Mouse (Mus musculus): ENCODE results near the gene Nrros.
"Not testable (repeated sequence)": the region's sequence is repeated elsewhere in the genome, so short reads cannot be mapped to it uniquely, and the experiment has no call there.

Nrros gene

GRCm38 (mm10) chr16:32115781-32116180 is 49.6 kb downstream of the Nrros start:
- no peak for DNase-seq (ENCODE audit: low spot score in 2 of 2)

GRCm38 (mm10) chr16:32114968-32115695 is 50.3 kb downstream of the Nrros start:
- DNase-seq (ENCODE audit: low spot score in 2 of 2) = peak; percentile 79 to 89

GRCm38 (mm10) chr16:32114406-32114805 is 51.0 kb downstream of the Nrros start:
- no peak for DNase-seq (ENCODE audit: low spot score in 2 of 2)

GRCm38 (mm10) chr16:32113541-32114218 is 51.7 kb downstream of the Nrros start:
- peak; percentile 80 to 83 for DNase-seq (ENCODE audit: low spot score in 2 of 2)

- no peak for DNase-seq (ENCODE audit: low spot score in 2 of 2)
These were observed 54.3 kb downstream of the Nrros start for GRCm38 (mm10) chr16:32110951-32111699.

- DNase-seq (ENCODE audit: low spot score in 2 of 2) = no peak
These were observed 56.8 kb downstream of the Nrros start for GRCm38 (mm10) chr16:32108578-32108977.

- no peak for DNase-seq (ENCODE audit: low spot score in 2 of 2)
These were observed 57.2 kb downstream of the Nrros start for GRCm38 (mm10) chr16:32108170-32108569.

GRCm38 (mm10) chr16:32107342-32108045 is 57.9 kb downstream of the Nrros start:
- no peak for DNase-seq (ENCODE audit: low spot score in 2 of 2)

GRCm38 (mm10) chr16:32105698-32106097 is 59.7 kb downstream of the Nrros start:
- no peak for DNase-seq (ENCODE audit: low spot score in 2 of 2)

- no peak for DNase-seq (ENCODE audit: low spot score in 2 of 2)
These were observed 63.1 kb downstream of the Nrros start for GRCm38 (mm10) chr16:32102295-32102694.

- DNase-seq (ENCODE audit: low spot score in 2 of 2) = peak; percentile 92
These were observed 65.7 kb downstream of the Nrros start, which contains the start of the genes Pigx and Cep19 for GRCm38 (mm10) chr16:32099638-32100150. Gene Pigx (minus strand): TSS chr16:32099740. Gene Cep19 (plus strand): TSS chr16:32099800.

GRCm38 (mm10) chr16:32098897-32099637 is 66.3 kb downstream of the Nrros start:
- DNase-seq (ENCODE audit: low spot score in 2 of 2) = no peak

GRCm38 (mm10) chr16:32097757-32098156 is 67.6 kb downstream of the Nrros start:
- DNase-seq (ENCODE audit: low spot score in 2 of 2) = not testable (repeated sequence)
